Mouse (Mus musculus) Patski (cell line): Measurements from ENCODE around the gene Mettl26. TPM values are rescaled to one million over a fixed set of nuclear protein-coding genes. Genes with fewer than 3 reads are reported as not detected.
A peak's percentile ranks its signal among the peaks of the same experiment; 100 is the strongest.
"Not testable (repeated sequence)": the region's sequence is repeated elsewhere in the genome, so short reads cannot be mapped to it uniquely, and the experiment has no call there.

Experiments
- ATAC-seq: fragments of 100-300 bp; one replicate; pipeline ENCODE4 v1.8.0; 2021
- CTCF ChIA-PET: fragments of 350-600 bp; sonication (Branson Sonifier 250); formaldehyde crosslinking; loops from one replicate; lab custom pipeline; 2022; ENCODE audit warnings: inconsistent platforms; lab: Charles Lee
- POLR2A ChIA-PET: fragments of 350-600 bp; sonication (Branson Sonifier 250); formaldehyde crosslinking; loops from one replicate; lab custom pipeline; 2022; ENCODE audit warnings: antibody characterized with exemption, inconsistent platforms; lab: Charles Lee
- DNase-seq: peaks from one replicate; pipeline ENCODE4 v3.0.0-alpha.2; 2011; ENCODE audit warnings: low read depth, low spot score
- H3K27me3 ChIP-seq: fragments of 371-371 bp; one replicate; pipeline ENCODE4 v1.5.1; 2021
- CTCF ChIP-seq: fragments of 100-300 bp; IDR thresholded peaks from one replicate; pipeline ENCODE4 v1.5.1; 2021
- in situ Hi-C: fragments of 300-500 bp; cut with MboI; formaldehyde crosslinking; loops from 3 replicates; pipeline ENCODE4 v1.11.1; 2018; ENCODE audit warnings: low pct_unique_long_range_greater_than_20kb, mixed read lengths
- polyA plus RNA-seq: library from polyadenylated mRNA; unstranded; gene quantifications from one replicate; pipeline ENCODE4 v1.2.3, GENCODE M21; 2021

Mettl26 gene
- polyA plus RNA-seq, 1 experiment from 2014 or later, result 81.4 TPM

- ATAC-seq (no peak), DNase-seq (no peak)
- no peak for TF ChIP-seq CTCF
- ChIA-PET POLR2A (interaction anchor here (1.6 kb wide), 1 partner anchor 10 kb away, joined by 8 read pairs; no protein-coding TSS in a partner anchor), CTCF (interaction anchor here (1.3 kb wide), 1 partner anchor 142 kb away, joined by 3 read pairs; no protein-coding TSS in a partner anchor)
- in situ Hi-C loops, result no loop called here
- H3K27me3 ChIP-seq, result no peaks in the 10 kb centered on the region
These were observed 7.4 kb upstream of the Mettl26 start for GRCm38 (mm10) chr17:25867509-25867835.

GRCm38 (mm10) chr17:25867836-25868600 lies 6.9 kb upstream of the Mettl26 start:
- no peaks in the 10 kb centered on the region for H3K27me3 ChIP-seq
- ChIA-PET POLR2A (interaction anchor here (1.3 to 1.6 kb wide), 2 partner anchors 9 to 11 kb away, joined by 3 to 8 read pairs; no protein-coding TSS in a partner anchor), CTCF (interaction anchor here (0.6 to 1.4 kb wide), 3 partner anchors 11 to 142 kb away, joined by 3 to 4 read pairs (median 3); partner anchors contain the start of gene Stub1)
- DNase-seq (no peak), ATAC-seq (peak; percentile 45)
- in situ Hi-C loops, result no loop called here
- no peak for TF ChIP-seq CTCF

GRCm38 (mm10) chr17:25868601-25869191 lies 6.2 kb upstream of the Mettl26 start, which contains the start of gene Mcrip2:
Gene Mcrip2 (minus strand): TSS chr17:25868764.
- peak; percentile 49 for ATAC-seq
- no peak for TF ChIP-seq CTCF
- H3K27me3 ChIP-seq, result no peaks in the 10 kb centered on the region
- POLR2A ChIA-PET, result interaction anchor here (0.8 to 1.6 kb wide), 3 partner anchors 9 to 37 kb away, joined by 3 to 8 read pairs (median 3); no protein-coding TSS in a partner anchor
- in situ Hi-C loops, result no loop called here
- CTCF ChIA-PET, result interaction anchor here (0.6 to 1.4 kb wide), 3 partner anchors 11 to 35 kb away, joined by 3 to 4 read pairs (median 3); partner anchors contain the start of gene Stub1
- DNase-seq, result no peak

- ATAC-seq (no peak), DNase-seq (no peak)
- no peaks in the 10 kb centered on the region for H3K27me3 ChIP-seq
- CTCF ChIA-PET, result interaction anchor here (1.3 to 1.4 kb wide), 2 partner anchors 10 to 22 kb away, joined by 3 to 4 read pairs; no protein-coding TSS in a partner anchor
- in situ Hi-C loops, result no loop called here
- no peak for TF ChIP-seq CTCF
- POLR2A ChIA-PET, result interaction anchor here (0.8 kb wide), 1 partner anchor 37 kb away, joined by 3 read pairs; no protein-coding TSS in a partner anchor
These were observed 5.4 kb upstream of the Mettl26 start for GRCm38 (mm10) chr17:25869498-25869897.

GRCm38 (mm10) chr17:25869954-25870353 lies 4.9 kb upstream of the Mettl26 start:
- POLR2A ChIA-PET, result no interaction called here
- H3K27me3 ChIP-seq, result no peaks in the 10 kb centered on the region
- ATAC-seq (no peak), DNase-seq (no peak)
- in situ Hi-C loops, result no loop called here
- CTCF ChIA-PET, result interaction anchor here (1.3 kb wide), 1 partner anchor 22 kb away, joined by 3 read pairs; no protein-coding TSS in a partner anchor
- no peak for TF ChIP-seq CTCF

- in situ Hi-C loops, ATAC-seq, H3K27me3 ChIP-seq, DNase-seq, POLR2A ChIA-PET: not testable (repeated sequence)
- CTCF ChIA-PET, result interaction anchor here (0.7 kb wide), 1 partner anchor 10 kb away, joined by 3 read pairs; the partner anchor contains the start of gene Wdr90
These were observed 3.3 kb upstream of the Mettl26 start for GRCm38 (mm10) chr17:25871566-25871965.

- no peaks in the 10 kb centered on the region for H3K27me3 ChIP-seq
- CTCF ChIA-PET, result no interaction called here
- DNase-seq (no peak), ATAC-seq (no peak)
- POLR2A ChIA-PET, result no interaction called here
- in situ Hi-C loops, result no loop called here
- no peak for TF ChIP-seq CTCF
These were observed 2.2 kb upstream of the Mettl26 start for GRCm38 (mm10) chr17:25872676-25873075.

- no peaks in the 10 kb centered on the region for H3K27me3 ChIP-seq
- ATAC-seq (no peak), DNase-seq (no peak)
- in situ Hi-C loops, result no loop called here
- CTCF ChIA-PET, result no interaction called here
- TF ChIP-seq CTCF, result no peak
- POLR2A ChIA-PET, result interaction anchor here (0.8 to 1.7 kb wide), 3 partner anchors 9 to 44 kb away, joined by 3 to 4 read pairs (median 3); no protein-coding TSS in a partner anchor
These were observed 1.3 kb upstream of the Mettl26 start for GRCm38 (mm10) chr17:25873405-25874147.

- DNase-seq, result no peak
- ChIA-PET POLR2A (interaction anchor here (0.8 to 1.7 kb wide), 4 partner anchors 10 to 46 kb away, joined by 3 to 4 read pairs (median 3); partner anchors contain the start of gene Jmjd8), CTCF (no interaction called here)
- no peaks in the 10 kb centered on the region for H3K27me3 ChIP-seq
- in situ Hi-C loops, result no loop called here
- ATAC-seq, result no peak
- TF ChIP-seq CTCF, result no peak
These were observed 640 bp upstream of the Mettl26 start for GRCm38 (mm10) chr17:25874148-25874720.
